Mouse (Mus musculus) liver, adult 2 months (tissue): ENCODE measurements around the gene Igll1.

Experiments
- CTCF ChIP-seq: fragments of 200-500 bp; IDR thresholded peaks from 2 replicates; pipeline ENCODE4 v1.5.1; 2011; ENCODE audit warnings: low read depth, low read length, control low read depth
- POLR2A ChIP-seq: fragments of 200-500 bp; IDR thresholded peaks from 2 replicates; pipeline ENCODE4 v1.6.1; 2011; ENCODE audit warnings: low read length, control low read depth; ENCODE audit not compliant: insufficient read depth; ENCODE audit errors: extremely low read depth

DNA sequence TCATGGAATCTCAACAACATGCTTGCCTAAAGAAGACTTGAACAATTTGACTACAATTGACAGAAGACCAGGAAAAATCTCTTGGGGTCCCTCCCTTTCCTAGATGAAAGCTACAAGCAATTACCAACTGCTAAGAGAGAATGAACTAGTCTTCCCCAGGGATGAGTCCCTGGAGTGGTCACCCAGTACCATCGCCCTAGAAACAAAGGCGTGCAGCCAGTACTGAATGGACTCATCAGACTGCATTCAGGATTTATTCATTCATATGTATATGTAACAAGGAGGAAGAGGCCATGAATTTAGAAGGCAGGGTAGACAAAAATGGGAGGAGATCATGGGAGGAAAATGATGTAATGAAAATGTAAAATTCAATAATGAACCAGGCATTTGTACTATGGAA is 37.6 kb downstream of the Igll1 start:
- TF ChIP-seq CTCF (no peak), POLR2A (no peak)
